Mouse (Mus musculus) kidney, postnatal 25 days (tissue): ENCODE measurements at regions not wholly inside any gene's neighbourhood (a gene's known extent, or its start where the extent isn't known, plus 50 kb on each side); places are given as distances from the start of the nearest gene placed in this dataset.
A peak's percentile ranks its signal among the peaks of the same experiment; 100 is the strongest.

Experiments
- DNase-seq, 2 experiments: peaks; one replicate each; pipeline ENCODE4 v3.0.0; 2021; ENCODE audit warnings: mixed read lengths in 2 of 2

DNA sequence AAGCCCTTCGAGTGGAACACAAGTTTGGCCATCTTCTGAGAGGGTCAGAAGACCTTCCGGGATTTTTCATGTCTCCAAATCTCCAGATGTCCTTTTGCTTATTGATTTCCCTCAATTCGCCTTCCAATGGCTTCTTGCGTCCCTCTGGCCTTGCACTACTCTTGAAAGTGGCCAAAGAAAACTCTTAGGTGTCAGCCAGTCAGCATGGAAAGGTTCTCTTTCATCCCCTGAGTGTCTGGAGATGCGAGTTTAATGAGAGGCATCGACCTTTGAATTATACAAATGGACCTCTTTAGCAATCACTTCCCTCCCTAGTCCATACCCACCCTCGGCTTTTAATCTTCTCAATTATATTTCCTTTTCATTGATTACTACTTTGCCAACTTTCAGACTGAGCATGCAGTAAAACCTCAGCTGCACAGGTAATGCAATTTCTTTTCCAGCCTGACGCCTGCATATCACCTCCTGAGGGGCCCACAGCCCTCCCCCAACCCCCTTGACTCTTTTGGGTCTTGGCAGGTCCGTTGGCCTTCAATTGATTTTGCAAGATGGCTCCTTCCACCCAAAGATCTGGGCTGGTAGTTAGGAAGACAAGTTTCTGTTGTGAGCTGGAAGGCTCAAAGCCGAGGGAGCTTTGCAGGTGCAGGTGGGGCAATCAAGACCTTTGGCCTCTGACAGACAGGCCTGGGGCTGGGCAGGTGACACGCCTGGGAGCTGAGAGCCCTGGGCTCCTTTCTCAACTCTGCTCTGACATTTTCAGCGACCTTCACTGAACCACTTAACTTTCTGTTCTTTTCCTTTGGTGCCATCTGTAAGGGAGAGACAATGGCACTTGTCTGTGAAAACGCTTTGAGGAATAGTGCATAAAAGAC is 461.8 kb downstream of the Ccdc171 start:
- DNase-seq, result no peak

DNA sequence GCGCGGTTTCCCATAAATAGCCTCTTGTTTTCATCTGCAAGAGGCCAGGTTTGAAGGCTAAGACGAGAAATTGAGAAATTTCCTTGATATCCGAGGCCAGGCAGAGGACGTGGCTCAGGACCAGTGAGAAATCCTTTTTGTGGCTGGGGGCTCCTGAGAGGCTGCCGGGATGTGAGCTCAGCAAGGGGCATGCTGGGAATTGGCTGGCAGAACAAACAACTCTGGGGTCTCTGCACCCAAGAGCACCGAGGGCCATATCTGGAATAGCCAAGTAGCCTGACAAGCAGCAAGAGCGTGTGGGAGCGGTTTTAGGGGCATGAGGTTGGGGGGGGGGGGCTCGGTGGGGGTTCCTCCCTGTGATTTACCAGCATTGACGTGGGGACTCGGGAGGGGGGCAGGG is 462.5 kb downstream of the Ccdc171 start:
- DNase-seq, result no peak

DNA sequence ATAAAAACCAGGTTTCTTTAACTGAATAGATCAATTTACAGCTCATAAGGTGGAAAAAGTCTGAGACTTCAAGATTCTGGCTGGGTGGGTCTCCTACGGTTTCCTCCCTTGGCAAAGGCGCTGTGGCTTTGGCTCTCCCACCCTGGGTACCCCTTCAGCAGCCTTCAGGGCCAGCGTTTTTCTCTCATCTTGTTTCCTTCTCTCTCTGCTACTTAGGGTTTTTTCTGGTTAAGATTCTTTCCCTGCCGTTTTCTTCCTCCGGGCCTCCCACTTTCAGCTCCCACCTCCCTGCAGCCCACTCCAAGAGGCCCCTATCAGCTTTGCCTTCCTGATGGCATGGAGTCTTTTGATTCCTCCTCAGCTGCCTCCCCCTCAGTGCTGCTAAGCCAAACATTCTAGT is 463.0 kb downstream of the Ccdc171 start:
- DNase-seq, result no peak

DNA sequence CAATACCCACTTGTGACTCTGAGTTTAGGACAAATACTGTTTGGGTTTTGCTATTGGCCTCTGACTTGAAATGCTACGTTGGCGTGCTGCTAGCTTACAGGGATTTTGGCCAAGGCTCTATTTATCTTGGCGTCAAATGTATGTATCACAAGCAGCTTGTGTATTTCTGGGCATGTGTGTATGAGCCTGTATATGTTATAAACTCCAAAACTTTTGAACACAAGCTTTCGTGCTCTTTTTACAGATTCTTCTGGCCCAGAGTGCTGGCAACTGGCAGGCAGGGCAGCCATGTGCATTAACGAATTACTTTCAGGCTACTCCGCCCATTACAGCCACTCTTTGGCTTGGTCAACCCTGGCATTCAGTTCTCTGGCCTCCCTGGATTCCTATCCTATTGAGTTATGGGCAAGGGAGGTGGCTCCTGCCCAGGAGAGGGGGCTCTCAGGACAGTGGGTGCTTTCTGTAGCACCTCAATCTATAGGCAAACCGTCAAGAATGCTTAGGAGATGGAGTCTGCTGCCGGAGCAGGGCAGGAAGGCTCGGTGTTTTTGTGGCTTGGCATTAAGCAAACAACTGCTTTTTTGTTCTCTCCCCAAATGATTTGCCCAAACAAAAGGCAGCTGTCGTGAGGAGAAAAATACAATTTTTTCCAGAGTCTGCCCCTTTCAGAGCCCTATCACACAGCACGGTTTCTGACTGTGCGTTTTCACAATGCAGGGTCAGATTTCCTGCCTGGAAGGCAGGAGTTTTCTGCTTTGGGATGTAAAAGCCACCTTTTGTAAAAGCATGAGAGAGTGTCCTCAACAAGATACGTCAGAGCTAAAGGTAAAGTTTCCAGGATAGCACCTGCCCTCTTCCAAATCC is 465.0 kb downstream of the Ccdc171 start:
- no peak for DNase-seq

DNA sequence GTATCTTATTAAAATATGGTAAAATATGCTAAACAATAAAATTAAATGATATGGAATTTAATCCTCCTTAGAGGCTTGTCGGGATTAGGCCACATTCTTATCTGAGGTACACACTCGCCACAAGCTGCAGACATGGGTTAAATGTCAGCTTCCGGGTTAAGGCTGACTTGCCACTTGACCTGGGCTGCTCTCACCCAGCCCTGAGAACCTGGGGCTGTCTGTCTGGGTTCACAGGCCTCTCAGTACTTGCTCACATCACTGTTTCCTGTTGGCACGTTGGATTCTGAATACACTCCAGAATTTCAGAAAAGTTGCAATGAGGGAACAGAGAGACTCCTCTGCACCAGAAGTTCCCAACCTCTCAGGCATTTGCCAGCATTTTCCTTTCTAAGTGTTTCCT is 465.9 kb downstream of the Ccdc171 start:
- DNase-seq, result no peak

DNA sequence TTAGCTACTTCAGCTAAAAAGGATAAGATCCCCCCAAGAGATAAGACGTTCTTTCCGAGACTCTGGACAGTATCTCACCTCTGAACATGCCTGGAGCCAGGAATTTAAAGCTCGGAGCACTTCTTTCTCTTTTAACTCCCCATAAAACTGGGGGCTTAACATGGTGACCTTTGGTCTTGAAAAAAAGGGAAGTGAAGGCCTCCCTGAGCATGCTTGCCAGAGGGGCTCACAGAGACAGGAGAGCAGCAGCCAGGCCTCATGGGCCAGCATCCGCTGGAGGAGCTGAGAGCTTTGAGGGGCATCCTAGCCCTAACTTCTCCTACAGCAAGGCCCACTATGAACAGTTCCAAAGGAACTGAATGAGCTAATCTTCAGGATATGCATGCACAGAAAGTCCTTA is 471.7 kb downstream of the Ccdc171 start:
- DNase-seq, result no peak

DNA sequence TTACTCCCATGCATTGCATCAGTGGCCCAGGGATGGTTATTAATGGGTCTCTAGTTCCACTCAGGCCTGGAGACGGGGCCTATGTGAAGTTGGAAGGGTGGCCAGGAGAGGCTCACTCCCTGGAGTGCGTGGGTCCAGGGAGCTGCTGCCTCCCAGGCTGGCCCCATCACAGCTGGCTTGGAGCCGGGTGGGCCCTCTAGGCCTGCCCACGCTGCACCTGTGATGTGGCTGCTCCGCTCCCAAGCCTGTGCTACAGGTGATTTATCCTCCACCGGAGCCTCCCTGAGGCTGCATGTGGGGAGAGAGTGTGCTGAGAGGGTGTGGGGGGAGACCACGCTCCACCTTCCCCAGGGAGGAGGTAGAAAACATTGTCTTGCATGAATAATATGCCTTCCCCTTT is 476.3 kb downstream of the Ccdc171 start:
- no peak for DNase-seq

DNA sequence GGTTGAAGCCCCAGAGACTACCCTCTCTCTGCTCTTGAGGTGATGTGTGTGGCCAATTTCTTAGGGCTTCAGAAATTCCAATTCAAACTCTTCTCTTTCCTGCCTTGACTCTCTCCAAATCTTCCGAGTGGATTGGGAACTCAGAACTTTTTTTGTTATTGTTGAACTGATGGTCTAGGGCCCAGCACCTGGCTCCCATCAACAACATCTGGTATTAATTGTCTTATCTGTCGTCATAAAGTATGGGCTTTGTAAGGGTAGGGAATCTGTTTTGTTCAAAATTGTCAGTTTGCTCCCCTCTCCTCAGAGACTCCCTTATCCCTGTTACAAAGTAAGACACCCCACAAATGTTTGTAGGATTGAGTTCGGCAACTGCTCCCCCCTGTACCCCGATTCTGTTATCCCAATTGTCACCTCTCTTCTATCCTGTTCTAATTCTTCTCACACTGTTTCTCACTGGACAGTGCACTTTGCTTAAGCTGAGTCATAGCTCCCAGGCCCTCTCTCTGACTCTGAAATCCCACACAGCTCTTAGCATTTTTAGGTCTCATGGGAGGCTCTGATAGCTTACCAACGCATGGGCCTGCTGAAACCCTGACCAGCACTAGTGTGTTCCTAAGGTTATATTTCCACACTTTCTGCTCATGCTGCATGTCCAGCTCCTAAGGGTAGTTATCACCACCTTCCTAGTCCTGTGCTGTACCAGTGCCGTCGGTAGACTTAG is 478.9 kb downstream of the Ccdc171 start:
- DNase-seq, result no peak

GRCm38 (mm10) chr4:84004786-84005382 is 479.5 kb downstream of the Ccdc171 start:
- DNase-seq, result no peak

DNA sequence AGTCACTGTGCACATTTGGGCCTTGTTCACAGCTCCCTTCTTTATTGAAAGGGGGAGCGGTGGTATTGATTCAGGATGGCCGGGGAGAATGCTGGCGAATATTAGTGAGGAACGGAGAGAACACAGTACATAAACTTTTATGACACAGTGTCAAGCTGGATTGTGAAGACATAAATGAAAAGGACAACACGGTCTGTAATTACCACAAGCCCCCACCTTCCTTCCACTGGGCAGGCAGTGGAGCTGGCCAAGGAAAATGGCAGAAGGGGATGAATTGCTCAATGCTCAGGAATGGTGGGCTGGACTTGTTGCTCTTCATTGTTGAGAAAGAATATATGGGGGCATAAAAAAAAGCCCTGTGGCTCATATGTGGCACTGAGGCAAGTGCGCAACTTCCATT is 486.6 kb downstream of the Ccdc171 start:
- DNase-seq, result no peak

DNA sequence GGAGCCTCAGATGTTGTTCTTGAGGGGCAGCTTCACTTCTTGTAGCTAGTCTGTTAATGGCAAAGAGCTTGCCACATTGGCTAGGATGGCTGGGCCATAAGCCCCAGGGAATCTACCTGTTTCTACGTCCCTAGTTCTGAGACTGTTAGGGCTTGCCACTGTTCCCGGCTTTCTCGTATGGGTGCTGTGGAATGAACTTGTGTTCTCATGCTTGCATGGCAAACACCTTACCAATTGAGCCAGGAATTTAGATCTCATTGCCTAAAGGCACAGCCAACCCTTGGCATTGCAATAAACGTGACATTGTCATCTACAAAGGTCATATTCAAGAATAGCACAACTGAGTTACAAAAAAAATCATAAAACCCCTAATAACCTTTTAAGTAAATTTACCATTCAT is 489.8 kb downstream of the Ccdc171 start:
- DNase-seq, result no peak

GRCm38 (mm10) chr4:84015552-84016169 is 490.3 kb downstream of the Ccdc171 start:
- no peak for DNase-seq

- no peak for DNase-seq
Measured at GRCm38 (mm10) chr4:84018135-84018534, 492.8 kb downstream of the Ccdc171 start.

GRCm38 (mm10) chr4:84018774-84019173 is 493.4 kb downstream of the Ccdc171 start:
- DNase-seq, result peak in 1 of 2 experiments; percentile 3

DNA sequence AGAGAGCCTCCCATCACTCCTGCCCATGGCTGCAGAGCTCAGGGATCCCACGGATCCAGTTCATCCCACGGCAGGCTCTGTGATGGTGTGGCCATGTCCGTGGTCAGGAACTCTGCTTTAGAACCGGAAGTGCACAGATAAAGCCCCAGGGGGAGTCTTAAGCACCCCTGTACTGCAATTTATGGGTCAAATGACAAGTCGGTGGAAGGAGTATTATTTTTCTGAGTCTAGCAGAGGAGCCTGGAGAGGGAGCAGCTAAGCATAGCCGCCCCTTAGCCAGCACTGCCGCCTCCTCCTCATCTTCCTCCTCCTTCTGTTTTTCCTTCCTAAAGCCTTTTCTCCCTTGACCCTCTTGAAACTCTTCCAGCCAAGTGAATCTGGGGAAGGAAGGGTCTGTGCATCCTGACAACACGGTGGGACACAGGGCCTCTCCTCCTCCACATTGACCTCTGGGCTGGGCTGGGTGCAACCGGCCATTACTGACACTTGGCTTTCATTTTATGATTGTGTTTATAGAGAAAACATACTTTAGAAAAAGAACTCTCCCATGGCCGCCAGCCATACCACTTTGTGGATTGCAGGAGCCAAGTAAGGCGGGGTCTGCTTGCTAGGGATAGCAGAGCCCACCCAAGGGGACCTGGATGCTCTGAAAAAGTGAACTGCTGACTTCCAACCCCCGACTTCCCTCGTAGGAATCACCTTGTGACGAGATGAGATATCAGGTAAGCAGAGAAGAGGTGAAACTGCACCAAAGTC is 494.3 kb downstream of the Ccdc171 start:
- peak in 1 of 2 experiments; percentile 5 for DNase-seq

- DNase-seq, result no peak
Measured at GRCm38 (mm10) chr4:84020692-84021091, 495.3 kb downstream of the Ccdc171 start.

- DNase-seq, result no peak
Measured at GRCm38 (mm10) chr4:84022323-84022722, 497.0 kb downstream of the Ccdc171 start.

GRCm38 (mm10) chr4:84026144-84026543 is 500.8 kb downstream of the Ccdc171 start:
- DNase-seq, result no peak

GRCm38 (mm10) chr4:84028120-84028519 is 502.8 kb downstream of the Ccdc171 start:
- no peak for DNase-seq

DNA sequence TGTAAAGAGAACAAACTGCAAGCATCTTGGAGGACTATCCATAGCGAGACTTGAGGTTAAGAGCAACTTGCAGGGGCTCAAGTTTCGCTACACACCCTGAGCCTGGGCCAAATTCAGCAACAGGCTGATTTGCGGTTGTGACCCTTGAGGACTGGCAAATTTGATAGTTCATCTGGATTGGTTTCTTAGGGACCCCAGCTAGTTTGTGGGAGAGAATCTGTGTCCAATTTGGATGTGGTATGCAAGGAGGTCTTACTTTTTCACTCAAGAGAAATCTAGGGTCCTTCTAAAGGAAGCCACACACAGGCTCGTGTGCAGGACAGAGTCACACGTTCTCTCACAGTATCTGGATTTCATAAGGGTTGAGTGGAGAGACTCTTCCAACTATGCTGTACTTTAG is 505.6 kb downstream of the Ccdc171 start:
- no peak for DNase-seq

DNA sequence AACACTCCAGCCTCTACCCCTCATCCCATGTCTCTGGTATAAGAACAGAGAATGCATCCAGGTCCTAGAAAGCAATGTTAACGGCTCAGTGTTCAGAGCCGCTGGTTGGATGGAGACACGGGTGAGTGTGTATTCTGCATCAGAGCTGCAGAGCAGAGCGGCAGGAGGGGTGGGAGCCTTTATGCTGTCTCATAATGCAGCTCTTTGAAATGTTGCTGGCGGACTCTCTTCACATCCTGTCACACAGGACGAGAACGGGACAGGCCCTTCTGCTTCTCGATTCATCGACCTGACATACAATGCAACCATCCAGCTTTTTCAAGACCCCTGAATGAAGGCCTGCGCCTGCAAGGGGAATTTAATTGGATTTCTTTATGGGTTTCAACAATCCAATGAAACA is 507.2 kb downstream of the Ccdc171 start:
- no peak for DNase-seq

DNA sequence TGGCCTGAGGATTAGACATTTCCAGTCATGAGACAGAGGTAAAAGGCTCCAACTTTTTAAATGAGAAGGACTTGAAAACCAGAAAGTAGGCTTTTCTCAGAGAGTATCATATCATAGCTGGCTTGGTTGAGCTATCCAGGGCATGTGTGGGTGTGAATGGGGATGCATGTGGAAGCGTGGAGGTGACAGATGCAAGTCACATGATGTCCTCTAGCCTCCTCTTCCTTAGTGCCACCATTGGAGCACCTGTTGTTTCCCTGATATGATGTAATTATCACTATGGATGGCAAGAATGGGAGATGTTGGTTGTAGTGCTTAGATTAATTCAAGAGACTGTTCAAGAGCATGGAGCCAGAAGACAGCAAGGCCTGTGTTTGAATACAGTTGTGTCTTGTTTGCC is 510.0 kb downstream of the Ccdc171 start:
- DNase-seq, result peak in 1 of 2 experiments; percentile 5
